Mouse (Mus musculus) CH12.LX (cell line): ENCODE data around the gene Scn8a. TPM values are rescaled to one million over a fixed set of nuclear protein-coding genes. Genes with fewer than 3 reads are reported as not detected.

ENCODE experiments used
- DNase-seq: peaks from one replicate; pipeline ENCODE4 v3.0.0-alpha.2; 2013; ENCODE audit errors: extremely low read depth
- H3K27ac ChIP-seq: 2 replicates; pipeline ENCODE4 v1.5.1; 2012; ENCODE audit warnings: low read depth, mild to moderate bottlenecking, control low read depth, moderate library complexity; ENCODE audit not compliant: insufficient read depth
- H3K27me3 ChIP-seq: replicated peaks from 2 replicates; pipeline ENCODE3; 2012; ENCODE audit warnings: inconsistent platforms
- H3K36me3 ChIP-seq, 2 experiments: replicated peaks in 1 of 2; 2 replicates each; pipeline versions ENCODE3 to v1.6.1; 2012; ENCODE audit warnings: inconsistent platforms in 1 of 2, low read length in 1 of 2, mild to moderate bottlenecking in 1 of 2, mixed read lengths in 1 of 2, moderate library complexity in 1 of 2; ENCODE audit not compliant: control insufficient read depth in 1 of 2, insufficient read depth in 1 of 2
- H3K4me1 ChIP-seq, 2 experiments: 2 replicates each; pipeline ENCODE4 v1.6.1; 2012; ENCODE audit warnings: inconsistent platforms in 1 of 2, moderate library complexity in 1 of 2; ENCODE audit not compliant: insufficient read depth in 2 of 2, control insufficient read depth in 1 of 2
- H3K4me2 ChIP-seq: 2 replicates; pipeline ENCODE4 v1.6.1; 2012; ENCODE audit warnings: low read depth, mild to moderate bottlenecking, control low read depth; ENCODE audit not compliant: poor library complexity, insufficient read depth, severe bottlenecking
- H3K4me3 ChIP-seq, 3 experiments: fragments of 150-350 bp in 1 of 3; sonication (generic) in 1 of 3; replicated peaks in 1 of 3; 2 replicates each; pipeline versions ENCODE3 to v1.5.1; 2011 to 2012; ENCODE audit warnings: low read depth in 2 of 3, low read length in 2 of 3, mild to moderate bottlenecking in 2 of 3, moderate library complexity in 2 of 3, control low read depth in 1 of 3, improper control_type of control experiment in 1 of 3, inconsistent platforms in 1 of 3, mixed read lengths in 1 of 3; ENCODE audit not compliant: poor library complexity in 1 of 3
- H3K79me2 ChIP-seq: replicated peaks from 2 replicates; pipeline ENCODE4 v1.6.1; 2012; ENCODE audit warnings: mild to moderate bottlenecking, moderate library complexity; ENCODE audit not compliant: control insufficient read depth, poor library complexity, insufficient read depth, severe bottlenecking; ENCODE audit errors: extremely low read depth
- H3K9ac ChIP-seq: 2 replicates; pipeline ENCODE4 v1.6.1; 2012; ENCODE audit warnings: low read depth, mild to moderate bottlenecking, control low read depth, moderate library complexity; ENCODE audit not compliant: insufficient read depth
- H3K9me3 ChIP-seq: replicated peaks from 2 replicates; pipeline ENCODE3; 2012; ENCODE audit warnings: low read length, inconsistent platforms, mixed read lengths
- BHLHE40 ChIP-seq: IDR thresholded peaks from 2 replicates; pipeline ENCODE4 v1.6.1; 2011; ENCODE audit warnings: mild to moderate bottlenecking, low read depth, low read length, improper control_type of control experiment
- CHD1 ChIP-seq: IDR thresholded peaks from 2 replicates; pipeline ENCODE4 v1.6.1; 2012; ENCODE audit warnings: low read depth, low read length, improper control_type of control experiment, inconsistent platforms
- CHD2 ChIP-seq: IDR thresholded peaks from 2 replicates; pipeline ENCODE4 v1.6.1; 2011; ENCODE audit warnings: low read length, improper control_type of control experiment
- CTCF ChIP-seq, 2 experiments: IDR thresholded peaks in 1 of 2; conservative IDR thresholded peaks in 1 of 2; 2 replicates each; pipeline ENCODE4 v1.5.1; 2011 to 2012; ENCODE audit warnings: low read depth in 2 of 2, low read length in 2 of 2, improper control_type of control experiment in 1 of 2, inconsistent platforms in 1 of 2, mild to moderate bottlenecking in 1 of 2, moderate library complexity in 1 of 2
- E2F4 ChIP-seq: IDR thresholded peaks from 2 replicates; pipeline ENCODE4 v1.6.1; 2011; ENCODE audit warnings: low read depth, low read length, improper control_type of control experiment; ENCODE audit not compliant: insufficient replicate concordance
- ELF1 ChIP-seq: IDR thresholded peaks from 2 replicates; pipeline ENCODE4 v1.6.1; 2014; ENCODE audit warnings: low read depth, mild to moderate bottlenecking, inconsistent platforms, low read length, improper control_type of control experiment
- ETS1 ChIP-seq: conservative IDR thresholded peaks from 2 replicates; pipeline ENCODE4 v1.6.1; 2012; ENCODE audit warnings: low read depth, mild to moderate bottlenecking, inconsistent platforms, low read length, improper control_type of control experiment, moderate library complexity
- GABPA ChIP-seq: IDR thresholded peaks from 2 replicates; pipeline ENCODE4 v1.6.1; 2012; ENCODE audit warnings: low read depth, low read length, improper control_type of control experiment, inconsistent platforms; ENCODE audit not compliant: insufficient replicate concordance
- HCFC1 ChIP-seq: IDR thresholded peaks from 2 replicates; pipeline ENCODE4 v1.6.1; 2012; ENCODE audit warnings: low read depth, mild to moderate bottlenecking, inconsistent platforms, low read length, improper control_type of control experiment
- IRF4 ChIP-seq: IDR thresholded peaks from 2 replicates; pipeline ENCODE4 v1.6.1; 2014; ENCODE audit warnings: low read depth, mild to moderate bottlenecking, inconsistent platforms, low read length, improper control_type of control experiment
- JUN ChIP-seq: IDR thresholded peaks from 2 replicates; pipeline ENCODE4 v1.6.1; 2011; ENCODE audit warnings: low read depth, mild to moderate bottlenecking, low read length, improper control_type of control experiment, moderate library complexity; ENCODE audit not compliant: insufficient read depth
- KAT2A ChIP-seq: IDR thresholded peaks from 2 replicates; pipeline ENCODE4 v1.6.1; 2012; ENCODE audit warnings: low read length, improper control_type of control experiment, inconsistent platforms; ENCODE audit not compliant: insufficient replicate concordance
- MAZ ChIP-seq: IDR thresholded peaks from 2 replicates; pipeline ENCODE4 v1.6.1; 2012; ENCODE audit warnings: low read depth, mild to moderate bottlenecking, inconsistent platforms, low read length, improper control_type of control experiment, moderate library complexity
- MEF2A ChIP-seq: IDR thresholded peaks from 2 replicates; pipeline ENCODE4 v1.6.1; 2014; ENCODE audit warnings: low read depth, mild to moderate bottlenecking, inconsistent platforms, low read length, improper control_type of control experiment, borderline replicate concordance
- MYC ChIP-seq: IDR thresholded peaks from 2 replicates; pipeline ENCODE4 v1.6.1; 2011; ENCODE audit warnings: low read depth, mild to moderate bottlenecking, improper control_type of control experiment, low read length
- NRF1 ChIP-seq: IDR thresholded peaks from 2 replicates; pipeline ENCODE4 v1.6.1; 2014; ENCODE audit warnings: low read depth, mild to moderate bottlenecking, inconsistent platforms, low read length, improper control_type of control experiment, moderate library complexity
- PAX5 ChIP-seq: IDR thresholded peaks from 2 replicates; pipeline ENCODE4 v1.6.1; 2012; ENCODE audit warnings: low read length, inconsistent platforms, mixed read lengths
- POLR2AphosphoS2 ChIP-seq: IDR thresholded peaks from 2 replicates; pipeline ENCODE4 v1.6.1; 2011; ENCODE audit warnings: low read depth, low read length, improper control_type of control experiment
- SIN3A ChIP-seq: IDR thresholded peaks from 2 replicates; pipeline ENCODE4 v1.6.1; 2012; ENCODE audit warnings: low read length, improper control_type of control experiment, inconsistent platforms
- SMC3 ChIP-seq: IDR thresholded peaks from 2 replicates; pipeline ENCODE4 v1.6.1; 2011; ENCODE audit warnings: low read depth, low read length, improper control_type of control experiment
- ZKSCAN1 ChIP-seq: IDR thresholded peaks from 2 replicates; pipeline ENCODE4 v1.6.1; 2012; ENCODE audit warnings: low read depth, inconsistent platforms, low read length, improper control_type of control experiment, borderline replicate concordance
- dilution Hi-C: fragments of 300-500 bp; cut with MboI; formaldehyde crosslinking; loops from 2 replicates; pipeline ENCODE4 v1.14.3; 2020; ENCODE audit warnings: low sequenced_read_pairs; ENCODE audit not compliant: extremely low pct_unique_long_range_greater_than_20kb, extremely low pct_ligation_motif_present
- in situ Hi-C: fragments of 300-500 bp; cut with MboI; formaldehyde crosslinking; loops from 3 replicates; pipeline ENCODE4 v1.14.3; 2019; ENCODE audit warnings: low sequenced_read_pairs, low pct_ligation_motif_present, low pct_unique_long_range_greater_than_20kb, mixed read lengths
- polyA plus RNA-seq: library from polyadenylated mRNA; unstranded; fragments of >175 nt; gene quantifications from 2 replicates; pipeline ENCODE4 v1.2.1, GENCODE M21; 2012; ENCODE audit warnings: low read depth; ENCODE audit not compliant: insufficient read length
- total RNA-seq, 2 experiments: library from RNA; depleted of rRNA; stranded (reverse); fragments of 300-350 nt in 1 of 2; fragments of >200 nt in 1 of 2; gene quantifications; 2 replicates each; pipeline ENCODE4 v1.2.3; 2012 to 2014

Scn8a gene
- total and polyA plus RNA-seq, 3 experiments: 0.13 to 0.39 (median 0.15) TPM

- Histone ChIP-seq H3K4me2 (no peak overlapping the region), H3K9ac (no peak overlapping the region), H3K27me3 (peaks cover 91% of the 10 kb centered on the region), H3K4me1 (peaks cover under 1 to 4% of the 10 kb centered on the region in 2 experiments; a peak in 3 of 4 replicates), H3K4me3 (no peak overlapping the region), H3K36me3 (no peaks in the 10 kb centered on the region), H3K27ac (no peak overlapping the region), H3K79me2 (no peaks in the 10 kb centered on the region), H3K9me3 (peaks cover 9% of the 10 kb centered on the region)
- in situ Hi-C loops (no loop called here), dilution Hi-C loops (no loop called here)
- TF ChIP-seq MEF2A (no peak), SMC3 (no peak), BHLHE40 (no peak), MYC (no peak), PAX5 (no peak), CHD1 (no peak), ZKSCAN1 (no peak), E2F4 (no peak), HCFC1 (no peak), IRF4 (no peak), POLR2AphosphoS2 (no peak), ELF1 (no peak), KAT2A (no peak), GABPA (no peak), CHD2 (no peak), CTCF (conservative IDR thresholded peaks at IDR 0.05 in 1 of 2, IDR thresholded peaks at IDR 0.05 in 1 of 2; ENCODE audit: low read depth in 2 of 2, low read length in 2 of 2) (no peak)
- DNase-seq: no peak
Measured at GRCm38 (mm10) chr15:101077001-101077812, 207.5 kb downstream of the Scn8a start.

DNA sequence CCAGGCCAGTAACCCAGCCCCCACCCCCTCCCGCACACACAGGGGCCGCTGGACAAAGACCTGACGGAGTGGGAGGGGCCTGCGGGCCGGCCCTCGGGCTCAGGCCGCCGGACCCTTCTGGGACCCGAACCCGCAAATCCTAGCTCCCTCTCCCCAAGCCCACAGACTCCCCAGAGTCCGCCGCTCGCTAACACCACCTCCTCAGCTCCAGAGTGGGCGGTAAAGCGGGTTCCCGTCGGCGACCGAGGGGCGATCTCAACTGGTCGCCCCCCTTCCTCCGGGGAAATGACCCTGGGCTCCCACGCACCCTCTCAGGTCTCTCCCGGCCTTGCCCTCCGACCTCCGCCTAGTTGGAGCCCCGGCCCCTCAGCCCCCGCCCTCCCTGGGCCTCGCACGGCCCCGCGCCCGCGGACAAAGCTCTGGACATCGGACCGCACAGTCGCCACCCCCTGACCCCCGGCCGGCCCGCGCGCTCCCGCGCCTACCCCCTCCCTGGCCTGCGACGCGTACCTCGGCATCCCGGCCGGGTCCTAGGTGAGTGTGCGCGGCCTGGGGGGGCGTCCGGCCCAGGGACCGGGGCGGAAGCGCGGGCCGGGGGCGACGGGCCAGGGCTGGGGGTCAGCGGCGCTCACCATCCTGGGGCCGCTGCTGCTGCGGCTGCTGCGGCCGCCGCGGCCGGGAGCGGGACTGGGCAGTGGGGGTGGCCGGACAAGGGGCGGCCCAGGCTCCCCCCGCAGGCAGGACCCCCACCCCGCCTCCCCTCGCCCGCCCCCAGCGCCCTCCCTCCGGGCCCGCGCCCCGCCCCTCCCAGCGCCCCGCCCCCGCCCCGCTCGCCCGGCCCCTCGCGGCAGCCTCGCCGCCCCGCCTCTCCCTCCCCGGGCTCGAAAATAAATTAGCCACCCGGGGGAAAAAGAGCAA lies 208.4 kb downstream of the Scn8a start, which contains the start of gene Fignl2:
Gene Fignl2, minus strand, starts transcription at position 755 of the 918 bp plus-strand sequence.
- TF ChIP-seq IRF4 (no peak), JUN (no peak), MAZ (no peak), SIN3A (no peak), NRF1 (no peak), BHLHE40 (no peak), ETS1 (no peak)
- Histone ChIP-seq H3K4me2 (0 out of 2 replicates have a peak within 1 kb of the TSS, but pooled peaks have one; percentile 25), H3K9me3 (peaks cover 9% of the 10 kb centered on the region), H3K4me1 (peaks cover 3 to 9% of the 10 kb centered on the region in 2 experiments), H3K4me3 (peak within 1 kb of the TSS in 2 of 3 experiments; percentile 32 to 53), H3K9ac (no peak within 1 kb of the TSS), H3K27ac (no peak within 1 kb of the TSS), H3K36me3 (no peaks in the 10 kb centered on the region), H3K79me2 (no peaks in the 10 kb centered on the region), H3K27me3 (peaks cover 90% of the 10 kb centered on the region)
- dilution Hi-C loops (no loop called here), in situ Hi-C loops (no loop called here)
- DNase-seq: no peak
